Mouse (Mus musculus): Measurements from ENCODE around the gene Fam53b.
A peak's percentile ranks its signal among the peaks of the same experiment; 100 is the strongest.

Fam53b gene

DNA sequence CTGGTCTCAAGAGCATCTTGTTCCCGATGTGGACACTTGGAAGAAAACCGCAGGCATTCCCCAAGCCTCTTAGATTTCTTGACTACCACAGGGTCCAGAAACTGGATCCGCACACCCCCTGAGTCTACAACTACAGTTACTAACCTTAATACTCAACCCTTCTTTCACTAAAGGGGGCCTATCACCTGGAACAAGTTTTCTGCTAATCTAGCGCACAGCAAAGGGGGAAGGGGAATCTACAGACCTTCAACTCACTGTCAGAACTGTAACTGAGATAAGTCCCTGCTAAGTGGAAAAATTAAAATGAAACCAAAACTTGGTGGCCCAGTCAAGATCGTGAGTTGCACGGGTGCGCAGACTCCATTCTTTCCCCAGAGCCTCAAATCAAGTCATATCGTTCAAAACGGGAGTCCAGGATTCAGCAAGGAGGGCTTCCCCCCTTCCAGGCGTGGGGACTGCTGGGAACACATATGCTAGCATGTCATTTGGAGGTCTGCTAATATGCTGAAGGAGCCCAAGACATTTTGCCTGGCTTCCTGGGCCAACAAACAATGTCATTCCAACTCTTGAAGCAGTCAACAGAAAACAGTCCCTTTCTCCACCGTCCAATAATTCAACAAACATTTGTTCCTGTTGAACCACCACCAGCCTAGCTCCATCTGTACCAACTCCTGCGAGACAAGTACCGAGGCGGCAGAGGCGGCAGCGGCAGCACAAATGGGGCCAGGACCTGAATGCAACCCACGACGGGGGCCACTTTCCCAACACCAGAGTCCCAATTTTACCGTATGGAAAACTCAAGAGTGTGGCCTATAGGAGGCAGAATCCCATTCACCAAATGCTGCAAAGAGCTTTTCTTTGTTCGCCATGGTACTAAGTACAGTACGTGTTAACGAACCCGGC is 1.7 kb downstream of the Fam53b start:
- DNase-seq (ENCODE audit: low spot score in 2 of 2): no peak

DNA sequence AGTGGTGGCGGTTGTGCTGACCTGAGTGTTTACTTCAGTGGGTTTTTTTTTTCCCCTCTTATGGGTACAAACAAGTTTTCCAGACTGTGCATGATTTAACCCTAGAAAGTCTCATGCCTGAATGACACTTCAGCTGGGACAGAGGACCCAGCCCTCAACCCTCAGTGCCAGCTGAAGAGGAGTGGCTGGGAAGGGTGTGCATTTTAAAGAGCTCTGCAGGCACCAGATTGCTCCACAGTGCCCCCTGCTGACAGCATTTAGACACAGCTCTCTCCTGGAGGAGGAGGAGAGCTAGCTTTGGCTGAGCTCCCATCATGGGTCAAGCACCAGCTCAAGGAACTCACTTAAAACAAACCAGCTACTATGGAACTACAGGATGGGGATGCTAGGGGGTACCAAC is 2.8 kb downstream of the Fam53b start:
- peak; percentile 76 to 92 for DNase-seq (ENCODE audit: low spot score in 2 of 2)

DNA sequence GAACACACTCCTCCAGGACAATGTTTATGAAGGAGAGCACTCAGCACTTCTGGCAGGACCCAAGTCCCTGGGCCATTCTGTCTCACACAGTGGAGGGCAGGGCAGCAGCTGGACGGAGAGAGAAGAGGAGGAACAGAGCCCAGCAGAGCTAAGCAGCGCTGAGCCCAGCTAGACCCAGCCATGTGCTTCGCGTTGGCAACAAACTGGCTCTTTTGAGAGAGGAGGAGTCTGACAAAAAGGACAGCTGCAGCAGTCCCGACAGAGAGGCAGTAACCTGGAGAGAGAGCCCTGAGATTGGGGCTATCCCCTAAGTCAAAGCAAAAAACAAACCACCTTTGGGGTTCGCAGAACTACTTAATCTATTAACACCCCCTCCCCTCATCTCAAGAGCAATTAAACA is 3.3 kb downstream of the Fam53b start:
- DNase-seq (ENCODE audit: low spot score in 2 of 2): peak in 1 of 2 experiments; percentile 23

DNA sequence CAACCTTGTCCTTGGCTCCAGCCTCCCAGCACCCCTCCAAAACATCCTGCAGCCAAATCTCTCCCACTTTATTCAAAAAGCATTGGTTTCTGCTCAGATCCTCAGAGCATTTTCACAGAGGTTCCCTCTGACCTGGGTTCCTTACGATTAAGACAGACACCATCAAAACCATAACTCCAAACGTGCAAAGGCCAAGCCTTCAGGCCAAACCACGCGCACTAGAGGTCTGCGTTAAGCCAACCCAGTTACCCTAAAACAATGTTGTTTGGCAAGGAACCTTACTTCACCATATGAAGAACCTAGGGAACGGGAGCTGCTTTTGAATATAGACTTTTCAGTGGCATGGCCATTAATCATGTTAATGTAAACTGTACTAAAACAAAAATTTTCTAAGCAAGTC is 4.0 kb downstream of the Fam53b start:
- DNase-seq (ENCODE audit: low spot score in 2 of 2): no peak

DNA sequence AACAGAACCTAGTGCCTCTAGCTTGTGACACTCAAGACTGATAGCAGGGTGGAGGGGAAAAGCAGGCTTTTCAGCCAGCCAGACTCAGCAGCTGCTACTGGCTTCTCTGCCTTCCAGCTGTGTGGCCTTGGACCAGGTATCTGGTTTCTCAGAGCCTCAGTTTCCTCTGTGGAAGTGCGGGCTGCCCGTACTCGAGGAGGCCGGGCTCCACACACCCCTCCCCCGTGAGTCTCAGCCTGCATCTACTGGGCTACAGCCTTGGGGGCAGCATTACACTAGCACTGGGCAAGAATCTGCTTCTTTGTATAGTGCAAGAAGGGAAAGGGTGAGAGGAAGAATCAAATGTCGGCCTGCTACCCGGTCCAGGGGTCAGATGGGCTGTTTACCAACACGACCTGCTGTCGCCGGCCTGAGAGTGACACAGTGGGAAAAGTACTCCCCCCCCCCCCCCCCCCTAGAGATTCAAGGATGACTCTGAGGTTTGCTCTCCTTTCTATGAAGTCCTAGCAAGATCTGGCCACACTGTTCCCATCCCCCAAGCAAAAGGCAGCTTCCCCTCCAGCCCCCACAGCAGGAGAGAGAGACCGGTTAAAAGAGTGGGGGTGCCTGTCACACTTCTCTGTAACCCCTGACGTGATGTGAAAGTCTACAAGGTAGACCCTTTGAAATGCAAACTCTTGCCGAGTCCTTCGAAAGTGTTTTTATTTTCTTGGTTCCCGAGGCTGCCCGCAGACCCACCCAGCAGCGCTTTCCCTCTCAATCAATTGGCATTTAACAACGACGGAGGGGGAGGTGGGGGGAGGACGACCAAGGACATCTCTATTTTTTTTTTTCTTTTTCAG is 4.6 kb downstream of the Fam53b start:
- DNase-seq (ENCODE audit: low spot score in 2 of 2): no peak

DNA sequence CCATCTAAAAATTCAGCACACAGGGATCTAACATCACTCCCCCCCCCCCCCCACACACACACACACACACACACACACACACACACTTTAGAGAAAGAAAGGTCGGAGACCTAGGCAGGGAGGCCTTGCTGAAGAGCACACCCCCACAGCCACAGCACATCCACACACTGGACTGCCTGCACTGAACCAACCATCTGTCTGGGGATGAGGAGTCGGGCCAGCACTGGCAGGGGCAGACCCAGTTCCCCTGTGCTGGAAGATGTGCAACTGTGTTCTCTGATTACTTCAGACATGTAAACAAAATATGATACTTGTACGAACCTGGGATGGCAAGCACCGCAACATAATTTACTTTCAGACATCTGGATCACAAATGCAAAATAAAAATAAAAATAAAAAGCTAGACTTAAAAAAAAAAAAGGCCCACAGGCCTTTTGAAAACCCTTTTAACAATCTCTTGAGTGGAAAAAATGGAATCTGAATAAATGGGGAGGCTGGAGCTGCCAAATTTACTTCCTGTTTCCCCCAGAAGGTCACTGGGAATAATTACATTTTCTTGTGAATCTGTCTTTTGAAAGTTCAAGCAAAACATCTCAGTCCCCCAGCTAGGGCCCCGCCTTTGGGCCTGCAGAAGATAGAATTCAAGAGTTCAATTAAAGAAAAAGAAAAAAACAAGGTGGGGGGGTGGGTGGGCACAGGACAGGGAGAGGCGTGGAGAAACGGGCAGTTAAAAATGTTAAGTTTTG is 5.5 kb downstream of the Fam53b start:
- DNase-seq (ENCODE audit: low spot score in 2 of 2): no peak

DNA sequence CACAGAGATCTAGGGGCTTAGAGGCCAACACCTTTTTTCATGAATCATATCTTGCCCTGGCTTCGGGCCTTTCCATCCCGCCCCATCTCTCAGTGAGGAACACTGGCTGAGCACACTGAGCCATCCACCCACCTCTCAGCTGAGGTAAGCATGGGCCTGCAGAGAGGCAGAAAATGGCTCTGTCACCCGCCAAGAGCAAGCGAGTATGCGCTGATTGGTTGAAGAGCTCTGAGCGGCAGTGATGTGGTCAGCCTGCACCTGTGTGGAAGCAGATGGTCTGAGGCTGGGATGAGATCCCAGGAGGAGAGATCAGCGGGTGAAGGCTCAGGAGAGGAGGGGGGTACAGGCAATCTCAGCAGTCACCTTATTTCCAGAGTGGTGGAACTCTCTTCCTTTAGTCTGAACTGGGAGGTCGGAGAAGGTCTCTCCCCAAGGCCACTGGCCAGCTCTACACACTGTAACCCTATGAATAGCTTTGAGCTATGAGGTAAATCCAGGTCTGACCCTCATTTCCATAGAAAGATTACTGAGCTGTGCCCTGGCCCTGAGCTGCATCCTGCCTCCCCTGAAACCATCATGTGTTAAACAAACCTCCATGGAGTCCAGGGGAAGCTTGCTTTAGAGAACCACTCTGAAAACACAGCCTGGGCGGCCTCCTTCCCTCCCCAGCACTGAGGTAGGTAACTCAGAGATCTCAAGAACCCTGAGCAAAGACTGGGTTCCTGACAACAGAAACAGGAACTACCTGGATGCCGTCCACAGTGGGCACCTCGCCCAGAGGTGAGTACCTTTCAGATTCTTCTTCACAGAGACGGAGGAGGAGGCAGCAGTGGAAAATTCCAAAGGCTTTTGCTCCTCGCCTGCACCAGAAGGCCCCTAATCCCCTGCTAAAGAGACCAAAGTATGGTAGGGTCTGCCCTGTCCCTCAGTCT is 6.5 kb downstream of the Fam53b start:
- DNase-seq (ENCODE audit: low spot score in 2 of 2): no peak

DNA sequence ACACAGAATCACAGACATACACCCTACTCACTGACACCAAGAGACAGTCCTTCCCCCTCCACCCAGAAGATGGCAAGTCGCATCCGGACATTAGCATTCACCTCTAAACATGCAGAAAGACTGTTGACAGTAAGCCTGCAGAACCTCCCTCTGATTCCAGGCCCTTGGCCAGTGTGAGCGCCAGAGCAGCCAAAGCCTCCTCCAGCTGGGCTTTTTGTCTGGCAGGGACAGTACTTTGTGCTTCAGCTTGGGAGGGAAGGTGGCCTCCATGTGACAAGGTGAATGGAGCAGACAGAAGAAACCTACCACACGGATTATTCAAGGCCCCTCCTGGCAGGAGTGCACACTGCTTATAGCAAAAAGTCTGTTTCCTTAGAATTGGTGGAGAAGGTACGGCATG is 7.4 kb downstream of the Fam53b start:
- no peak for DNase-seq (ENCODE audit: low spot score in 2 of 2)

DNA sequence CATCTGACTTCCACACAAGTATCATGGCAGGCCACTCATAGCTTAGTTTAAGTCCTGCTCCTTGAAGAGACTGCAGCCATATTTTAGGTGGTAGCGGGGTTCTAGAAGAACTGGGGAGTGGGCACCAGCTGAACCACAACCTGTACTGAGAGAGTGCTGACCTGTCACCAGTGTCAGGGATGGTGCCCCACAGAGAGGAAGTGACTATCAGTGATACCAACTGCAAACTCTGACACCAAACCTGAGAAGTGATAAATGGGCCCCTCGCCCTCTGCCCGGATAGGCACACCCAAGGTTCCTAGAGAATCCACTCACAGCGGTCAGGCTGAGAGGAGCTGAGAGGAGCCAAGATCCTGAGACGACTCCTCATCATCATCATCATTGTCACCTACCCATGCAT is 8.7 kb downstream of the Fam53b start:
- no peak for DNase-seq (ENCODE audit: low spot score in 2 of 2)

DNA sequence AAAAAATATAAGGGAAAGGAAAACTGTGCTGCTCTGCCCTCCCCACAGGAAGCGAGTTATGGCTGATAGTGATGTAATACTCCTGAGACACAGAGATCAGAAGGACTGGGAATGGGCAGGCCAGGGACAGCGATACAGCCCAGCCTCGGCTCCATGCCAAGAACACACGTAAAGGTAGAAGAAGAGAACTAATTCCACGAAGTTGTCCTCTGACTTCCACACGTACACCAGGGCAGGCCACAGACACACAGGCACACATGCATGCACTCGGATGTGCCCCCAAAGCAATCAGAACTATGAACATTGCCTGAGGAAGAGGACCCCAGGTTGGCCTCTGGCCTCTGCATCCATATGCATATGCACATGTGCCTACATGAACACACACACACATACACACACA is 9.2 kb downstream of the Fam53b start:
- no peak for DNase-seq (ENCODE audit: low spot score in 2 of 2)

DNA sequence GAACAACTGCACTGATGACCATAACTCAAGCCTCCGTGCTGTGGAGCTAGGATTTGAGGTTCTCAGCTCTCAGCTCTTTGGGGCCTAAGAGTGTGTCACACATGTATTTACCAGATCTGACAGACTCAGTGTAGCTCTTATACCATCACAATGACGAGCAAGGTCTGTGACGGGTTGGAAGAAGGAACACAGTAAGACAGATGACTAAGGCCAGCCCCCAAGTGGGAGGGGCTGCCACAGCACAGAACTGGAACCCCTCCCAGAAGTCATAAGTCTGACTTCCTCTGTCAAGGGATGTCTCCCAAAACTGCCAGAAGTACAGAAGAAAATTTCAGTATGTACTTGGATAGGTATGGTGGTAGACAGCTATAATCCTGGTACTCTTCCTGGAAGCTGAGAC is 9.7 kb downstream of the Fam53b start:
- no peak for DNase-seq (ENCODE audit: low spot score in 2 of 2)

DNA sequence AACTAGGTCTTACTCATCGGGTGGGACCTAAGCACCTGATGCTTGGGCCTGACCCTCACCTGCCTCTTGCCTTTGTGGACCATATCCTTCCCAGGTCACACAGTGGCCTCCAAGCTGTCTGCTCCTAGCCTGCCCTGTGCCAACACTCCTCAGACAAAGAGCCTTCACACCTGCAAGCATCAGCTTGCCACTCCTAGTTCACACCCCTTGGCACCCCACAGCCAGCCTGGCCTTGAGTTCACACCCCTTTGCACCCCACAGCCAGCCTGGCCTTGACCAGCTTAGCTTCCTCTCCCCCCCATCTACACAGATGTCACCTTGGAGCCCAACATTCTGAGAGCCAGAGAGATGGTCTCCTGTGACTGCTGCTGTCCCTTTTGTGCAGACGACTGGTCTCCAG is 10.3 kb downstream of the Fam53b start:
- no peak for DNase-seq (ENCODE audit: low spot score in 2 of 2)

DNA sequence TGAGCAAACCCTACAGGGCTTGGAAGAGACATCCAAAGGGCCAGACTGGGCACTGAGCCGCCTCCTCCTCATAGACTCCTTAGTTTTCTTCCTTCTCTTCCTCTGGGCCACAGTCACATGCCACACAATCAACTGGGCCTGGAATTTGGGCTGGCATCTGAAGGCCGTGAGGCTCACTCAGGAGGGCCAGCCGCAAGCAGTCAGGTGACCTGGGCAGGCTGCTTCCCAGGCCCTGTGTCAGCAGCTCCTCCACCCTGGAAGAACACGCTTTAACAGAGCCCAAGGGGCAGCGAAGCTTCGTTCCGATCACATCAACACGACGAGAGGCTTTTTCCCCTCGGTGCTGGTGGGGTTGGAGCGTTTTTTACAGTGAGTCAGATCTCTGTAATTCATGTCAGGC is 11.0 kb downstream of the Fam53b start:
- DNase-seq (ENCODE audit: low spot score in 2 of 2): no peak

DNA sequence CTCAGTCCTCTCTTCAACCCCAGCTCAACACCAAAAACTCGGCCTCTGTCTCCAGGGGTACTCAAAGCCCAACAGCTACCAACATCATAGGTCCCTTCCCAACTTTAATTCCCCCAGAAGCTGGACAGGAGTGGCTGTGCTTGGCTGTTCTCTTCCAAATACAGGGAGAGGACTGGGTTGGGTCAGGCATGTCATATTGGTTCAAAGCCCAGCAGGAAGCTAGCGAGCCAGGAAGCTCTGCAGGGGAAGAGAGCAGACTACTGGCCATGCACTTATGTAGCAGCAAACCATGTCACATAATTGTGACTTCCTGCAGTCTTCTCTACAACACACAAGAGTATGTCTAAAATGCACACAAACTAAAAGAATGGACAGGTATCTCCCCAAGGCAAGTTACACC is 11.6 kb downstream of the Fam53b start:
- DNase-seq (ENCODE audit: low spot score in 2 of 2): no peak

DNA sequence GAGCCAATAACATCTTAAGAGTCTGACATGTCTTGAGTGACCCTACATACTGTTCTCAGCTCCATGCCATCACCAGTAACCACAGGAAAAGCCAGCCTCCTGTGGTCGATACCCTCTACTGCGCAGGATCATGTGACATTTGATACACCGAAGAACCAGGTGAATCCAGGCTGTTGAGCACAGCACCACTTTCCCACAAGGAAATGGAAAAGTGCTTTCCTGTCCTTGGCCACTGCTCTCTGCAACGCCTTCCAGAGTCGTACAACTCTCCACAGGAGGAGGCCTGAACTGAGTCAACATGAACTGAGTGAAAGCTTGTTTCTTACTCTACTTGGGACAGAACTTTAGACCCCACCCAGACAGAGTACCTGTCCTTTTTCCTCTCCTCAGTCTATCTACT is 12.2 kb downstream of the Fam53b start:
- no peak for DNase-seq (ENCODE audit: low spot score in 2 of 2)

DNA sequence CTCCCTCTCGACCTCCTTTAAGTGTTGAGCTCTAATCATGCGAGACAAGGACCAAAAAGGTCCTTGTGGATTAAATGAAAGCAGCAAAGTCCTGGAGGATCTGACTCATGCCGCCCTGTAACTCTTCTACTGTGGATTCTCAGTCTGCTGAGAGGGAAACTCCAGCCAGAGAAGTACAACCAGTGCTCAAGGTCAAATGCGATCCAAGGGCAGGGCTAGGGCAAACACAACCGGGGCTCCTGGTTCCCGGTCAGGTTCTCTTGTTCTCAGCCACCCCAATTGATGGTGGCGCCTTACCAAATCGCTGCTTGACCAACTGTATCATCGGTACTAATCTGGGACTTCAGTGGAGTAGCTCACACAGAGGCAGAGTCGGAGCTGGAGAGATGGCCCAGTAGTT is 12.8 kb downstream of the Fam53b start:
- DNase-seq (ENCODE audit: low spot score in 2 of 2): no peak

DNA sequence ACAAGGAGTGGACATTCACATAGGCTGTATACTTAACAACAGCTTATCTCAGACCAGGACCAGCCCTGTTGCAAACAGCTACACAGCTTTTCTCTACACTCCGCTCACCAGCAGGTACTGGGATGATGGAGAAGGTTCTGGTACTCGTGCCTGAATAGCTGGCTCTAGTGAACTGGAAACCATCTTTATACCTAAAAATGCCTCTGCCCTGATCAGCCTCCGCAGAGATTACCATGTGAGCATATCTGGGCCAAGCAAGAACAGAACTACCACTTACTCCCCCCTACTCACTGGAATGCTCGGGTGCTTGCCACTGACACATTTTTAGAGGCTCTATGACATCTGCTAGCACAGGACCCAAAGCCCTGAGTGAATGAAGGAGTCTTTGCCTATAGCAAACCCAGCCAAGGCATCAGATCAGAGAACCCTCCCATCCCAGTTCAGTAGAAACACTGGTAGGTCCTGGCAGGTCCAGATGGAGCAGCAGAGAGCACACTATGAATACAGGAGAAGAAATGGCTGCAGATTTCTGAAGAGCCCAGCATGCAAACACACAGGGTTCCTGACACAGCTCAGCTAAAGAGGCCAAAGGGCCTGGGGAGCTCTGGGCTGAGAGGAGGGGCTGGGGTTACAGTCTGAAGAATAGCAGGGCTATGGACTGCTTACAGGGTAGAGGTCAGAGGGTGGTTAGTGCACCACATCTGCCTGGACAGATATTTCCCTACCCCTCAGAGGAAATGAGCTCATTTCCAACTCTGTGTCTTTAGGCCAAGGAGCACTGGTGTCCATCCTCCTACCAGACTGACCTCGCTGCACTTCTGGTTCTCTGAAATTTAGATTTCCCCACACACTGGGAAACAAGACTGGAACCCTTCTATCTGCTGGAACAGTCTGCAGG is 14.3 kb downstream of the Fam53b start:
- DNase-seq (ENCODE audit: low spot score in 2 of 2): no peak

DNA sequence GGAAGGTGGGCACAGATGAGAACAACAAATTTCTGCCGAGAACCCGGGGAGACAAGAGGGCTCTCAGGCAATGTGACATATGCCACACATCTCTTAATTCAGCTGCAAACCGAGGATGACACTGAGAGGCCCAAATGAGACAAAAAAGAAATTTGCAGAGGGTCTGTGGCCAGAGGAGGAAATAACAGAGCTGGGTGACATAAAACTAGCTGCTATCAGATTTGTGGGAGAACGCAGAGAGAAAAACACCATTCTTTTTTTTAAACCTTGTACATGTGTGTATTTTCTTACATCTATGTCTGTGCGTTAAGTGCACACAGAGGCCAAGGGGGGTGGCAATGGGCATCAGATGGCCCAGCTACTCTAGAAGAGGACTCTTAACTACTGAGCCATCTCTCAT is 18.5 kb downstream of the Fam53b start:
- no peak for DNase-seq (ENCODE audit: low spot score in 2 of 2)

DNA sequence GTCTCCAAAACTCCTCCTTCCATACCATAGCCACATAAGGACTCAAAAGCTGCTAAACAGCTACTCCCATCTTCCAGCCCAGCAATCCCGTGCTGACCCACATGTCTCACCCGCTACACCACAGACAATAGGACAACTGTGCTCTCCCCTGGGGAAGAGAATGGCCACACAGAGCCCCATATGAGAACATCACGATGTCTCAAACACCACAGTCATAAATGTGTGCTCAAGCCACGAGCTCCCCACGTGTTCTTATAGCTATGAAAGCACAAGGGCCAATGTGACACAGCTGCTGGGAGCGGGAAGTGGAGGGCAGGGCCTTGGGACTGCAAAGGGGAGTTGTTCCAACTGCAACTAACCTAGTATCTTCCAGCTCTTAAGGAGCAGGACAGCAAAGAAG is 20.2 kb downstream of the Fam53b start:
- DNase-seq (ENCODE audit: low spot score in 2 of 2): no peak
